Mouse (Mus musculus) hindbrain, embryonic 13.5 days (tissue): ENCODE data around the gene Tomm6. TPM values are rescaled to one million over a fixed set of nuclear protein-coding genes. Genes with fewer than 3 reads are reported as not detected.

ENCODE experiments used
- polyA plus RNA-seq: library from polyadenylated mRNA; unstranded; fragments of >200 nt; fragmentation: Nextera tagmentation; extraction: Ambion mirVana; gene quantifications from 2 replicates; pipeline ENCODE4 v1.2.1, GENCODE M21; 2015

The Tomm6 gene
- polyA plus RNA-seq, 1 experiment from 2014 or later, result 295 TPM

Other genes with a start within 250 kb of the Tomm6 start
- 23.4 and 23.5 TPM in 2 replicates for gene Taf8, start 186.1 kb downstream of the Tomm6 start, polyA plus RNA-seq
- 74.3 and 75.2 TPM in 2 replicates for gene Ccnd3, start 183.3 kb downstream of the Tomm6 start, polyA plus RNA-seq
- gene Bysl, start 76.9 kb downstream of the Tomm6 start, polyA plus RNA-seq, result 33.9 and 34.2 TPM in 2 replicates
- gene Med20, start 76.8 kb downstream of the Tomm6 start, polyA plus RNA-seq, result 42.5 and 44.8 TPM in 2 replicates
- 2.1 and 2.7 TPM in 2 replicates for gene Gm20517, start 76.8 kb downstream of the Tomm6 start, polyA plus RNA-seq
- 8.6 and 9.1 TPM in 2 replicates for gene Usp49, start 57.7 kb downstream of the Tomm6 start, polyA plus RNA-seq
- gene Frs3, start 644 bp upstream of the Tomm6 start, polyA plus RNA-seq, result 28.6 and 32.9 TPM in 2 replicates
- 0.52 and 0.71 TPM in 2 replicates for gene Gm21981, start 6.1 kb upstream of the Tomm6 start, polyA plus RNA-seq
- 0.43 and 0.52 TPM in 2 replicates for gene Prickle4, start 6.3 kb upstream of the Tomm6 start, polyA plus RNA-seq
- gene Pgc, start 38.5 kb upstream of the Tomm6 start, polyA plus RNA-seq, result not detected in 2 replicates
- 2.8 and 3.3 TPM in 2 replicates for gene Tfeb, start 48.6 kb upstream of the Tomm6 start, polyA plus RNA-seq
- 2.9 and 3.7 TPM in 2 replicates for gene Mdfi, start 146.3 kb upstream of the Tomm6 start, polyA plus RNA-seq
- gene Foxp4, start 236.3 kb upstream of the Tomm6 start, polyA plus RNA-seq, result 19.6 and 19.9 TPM in 2 replicates